Mouse (Mus musculus) thymus, postnatal 25 days (tissue): Measurements from ENCODE around the gene Ccdc122.
A peak's percentile ranks its signal among the peaks of the same experiment; 100 is the strongest.
"Not testable (repeated sequence)": the region's sequence is repeated elsewhere in the genome, so short reads cannot be mapped to it uniquely, and the experiment has no call there.

Experiments
- DNase-seq: peaks from one replicate; pipeline ENCODE4 v3.0.0; 2022

Ccdc122 gene

GRCm38 (mm10) chr14:77036226-77037046 lies at the start of gene Ccdc122, which contains the start of gene Lacc1:
Gene Ccdc122, plus strand, starts transcription at chr14:77036772.
Gene Lacc1, minus strand, starts transcription at chr14:77036904.
- peak; percentile 85 for DNase-seq

GRCm38 (mm10) chr14:76990351-76990750 lies 46.2 kb upstream of the Ccdc122 start:
- DNase-seq, result not testable (repeated sequence)

- no peak for DNase-seq
Measured at GRCm38 (mm10) chr14:77004740-77005139, 31.8 kb upstream of the Ccdc122 start.

- no peak for DNase-seq
Measured at GRCm38 (mm10) chr14:77005566-77005965, 31.0 kb upstream of the Ccdc122 start.

GRCm38 (mm10) chr14:77008238-77008637 lies 28.3 kb upstream of the Ccdc122 start:
- DNase-seq, result peak; percentile 61

- DNase-seq, result peak; percentile 59
Measured at GRCm38 (mm10) chr14:77011804-77012203, 24.8 kb upstream of the Ccdc122 start.

GRCm38 (mm10) chr14:77016783-77017182 lies 19.8 kb upstream of the Ccdc122 start:
- not testable (repeated sequence) for DNase-seq

GRCm38 (mm10) chr14:77017211-77017610 lies 19.4 kb upstream of the Ccdc122 start:
- no peak for DNase-seq

- DNase-seq, result no peak
Measured at GRCm38 (mm10) chr14:77024499-77024898, 12.1 kb upstream of the Ccdc122 start.

- no peak for DNase-seq
Measured at GRCm38 (mm10) chr14:77029319-77030054, 7.1 kb upstream of the Ccdc122 start.

GRCm38 (mm10) chr14:77030808-77031207 lies 5.8 kb upstream of the Ccdc122 start:
- no peak for DNase-seq

- DNase-seq, result no peak
Measured at GRCm38 (mm10) chr14:77032433-77032832, 4.1 kb upstream of the Ccdc122 start.

GRCm38 (mm10) chr14:77033391-77033790 lies 3.2 kb upstream of the Ccdc122 start:
- no peak for DNase-seq

GRCm38 (mm10) chr14:77034175-77034915 lies 2.2 kb upstream of the Ccdc122 start:
- no peak for DNase-seq

GRCm38 (mm10) chr14:77034970-77035369 lies 1.6 kb upstream of the Ccdc122 start:
- DNase-seq, result no peak

GRCm38 (mm10) chr14:77037330-77037729 lies 758 bp downstream of the Ccdc122 start:
- no peak for DNase-seq

- DNase-seq, result no peak
Measured at GRCm38 (mm10) chr14:77037832-77038425, 1.4 kb downstream of the Ccdc122 start.

GRCm38 (mm10) chr14:77053288-77053687 lies 16.7 kb downstream of the Ccdc122 start:
- no peak for DNase-seq

- no peak for DNase-seq
Measured at GRCm38 (mm10) chr14:77069361-77069760, 32.8 kb downstream of the Ccdc122 start.

- DNase-seq, result no peak
Measured at GRCm38 (mm10) chr14:77081248-77081647, 44.7 kb downstream of the Ccdc122 start.

GRCm38 (mm10) chr14:77100285-77100684 lies 63.7 kb downstream of the Ccdc122 start:
- no peak for DNase-seq

GRCm38 (mm10) chr14:77110622-77111021 lies 74.0 kb downstream of the Ccdc122 start:
- not testable (repeated sequence) for DNase-seq

GRCm38 (mm10) chr14:77130612-77131011 lies 94.0 kb downstream of the Ccdc122 start:
- no peak for DNase-seq
